Mouse (Mus musculus) kidney, embryonic 16.5 days (tissue): ENCODE measurements at regions not wholly inside any gene's neighbourhood (a gene's known extent, or its start where the extent isn't known, plus 50 kb on each side); places are given as distances from the start of the nearest gene placed in this dataset.

Experiments
- ATAC-seq: fragments of 200-750 bp; cut with Nextera tagmentation; 2 replicates; pipeline ENCODE4 v1.8.0; 2017; ENCODE audit warnings: moderate TSS enrichment; ENCODE audit not compliant: low FRiP score, low TSS enrichment
- H3K27ac ChIP-seq: fragments of 300-500 bp; sonication (generic); 2 replicates; pipeline ENCODE4 v1.5.1; 2014; ENCODE audit warnings: low read length
- H3K27me3 ChIP-seq: fragments of 300-500 bp; sonication (generic); 2 replicates; pipeline ENCODE4 v1.6.1; 2014; ENCODE audit warnings: low read length, control low read depth, mixed read lengths; ENCODE audit not compliant: insufficient read depth
- H3K36me3 ChIP-seq: fragments of 300-500 bp; sonication (generic); 2 replicates; pipeline ENCODE4 v1.6.1; 2014; ENCODE audit warnings: low read length, control low read depth, mixed read lengths; ENCODE audit not compliant: insufficient read depth
- H3K4me1 ChIP-seq: fragments of 300-500 bp; sonication (generic); 2 replicates; pipeline ENCODE4 v1.6.1; 2014; ENCODE audit warnings: low read length, control low read depth, mixed read lengths; ENCODE audit not compliant: insufficient read depth
- H3K4me2 ChIP-seq: fragments of 300-500 bp; sonication (generic); replicated peaks from 2 replicates; pipeline ENCODE4 v1.6.1; 2014; ENCODE audit warnings: low read depth, low read length
- H3K4me3 ChIP-seq: fragments of 300-500 bp; sonication (generic); 2 replicates; pipeline ENCODE4 v1.5.1; 2014; ENCODE audit warnings: mild to moderate bottlenecking, low read length
- H3K9ac ChIP-seq: fragments of 300-500 bp; sonication (generic); replicated peaks from 2 replicates; pipeline ENCODE4 v1.6.1; 2014; ENCODE audit warnings: low read length
- H3K9me3 ChIP-seq: fragments of 300-500 bp; sonication (generic); 2 replicates; pipeline ENCODE4 v1.6.1; 2016; ENCODE audit warnings: low read length, control low read depth
- WGBS: fragments of 180-500 bp; shearing (Covaris S2); extraction: QIAGEN DNeasy Blood & Tissue Kit; methylation state at CpG from one replicate; pipeline ENCODE4 v1.1.7; 2014; 5-methylcytosine and 5-hydroxymethylcytosine counted together

DNA sequence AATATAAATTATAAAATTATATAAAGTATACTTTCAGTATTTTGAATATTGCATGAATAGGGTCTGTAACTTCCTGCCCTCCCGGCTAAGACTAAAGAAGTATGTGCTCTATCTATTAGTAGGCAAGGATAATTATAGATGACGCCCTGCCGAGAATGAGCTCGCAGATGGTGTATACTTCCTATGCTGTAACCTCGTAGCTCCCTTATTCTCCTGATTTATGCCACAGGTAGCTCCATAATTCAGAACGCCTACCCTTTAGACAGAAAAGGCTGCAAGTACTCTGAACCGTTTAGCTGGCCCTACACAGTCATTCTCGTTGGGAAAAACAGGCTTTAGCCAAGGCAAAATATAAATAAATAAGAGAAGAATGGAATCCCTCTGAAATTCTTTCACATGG is 296.4 kb upstream of the Fign start:
- H3K4me3 ChIP-seq = no peak overlapping the region
- ATAC-seq = no peak
- H3K9me3 ChIP-seq = no peaks in the 10 kb centered on the region
- no peak overlapping the region for H3K4me2 ChIP-seq
- H3K4me1 ChIP-seq = 0 out of 2 replicates have a peak, but pooled peaks cover 3% of the 10 kb centered on the region
- H3K36me3 ChIP-seq = no peaks in the 10 kb centered on the region
- 47% methylated on average over 8 of the region's 8 CpGs for WGBS
- H3K27me3 ChIP-seq = no peaks in the 10 kb centered on the region
- no peak overlapping the region for H3K27ac ChIP-seq
- H3K9ac ChIP-seq = no peak overlapping the region

DNA sequence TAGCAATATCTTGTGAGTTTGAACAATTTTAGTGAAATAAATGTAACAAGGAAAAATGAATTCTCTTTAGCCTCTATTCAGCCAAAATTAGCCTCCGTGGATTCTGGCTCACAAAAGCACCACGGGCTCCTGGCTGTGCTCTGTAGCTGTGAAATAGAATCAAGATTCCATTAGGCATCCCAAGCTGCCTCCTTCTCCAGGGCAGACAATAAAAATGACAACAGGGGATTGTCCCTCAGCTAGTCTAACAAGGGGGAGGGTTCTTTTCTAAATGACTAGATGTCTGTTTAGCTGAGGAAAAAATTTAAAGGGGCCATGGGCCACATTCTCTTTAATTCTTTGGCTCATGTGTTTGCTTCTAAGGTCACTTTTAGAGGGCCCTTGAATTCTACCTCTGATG is 272.0 kb upstream of the Fign start:
- no peak for ATAC-seq
- Histone ChIP-seq H3K27me3 (no peaks in the 10 kb centered on the region), H3K27ac (no peak overlapping the region), H3K4me1 (no peaks in the 10 kb centered on the region), H3K4me2 (no peak overlapping the region), H3K36me3 (no peaks in the 10 kb centered on the region), H3K9ac (no peak overlapping the region), H3K4me3 (no peak overlapping the region), H3K9me3 (no peaks in the 10 kb centered on the region)
- WGBS = 22% methylated on average over 2 of the region's 2 CpGs

DNA sequence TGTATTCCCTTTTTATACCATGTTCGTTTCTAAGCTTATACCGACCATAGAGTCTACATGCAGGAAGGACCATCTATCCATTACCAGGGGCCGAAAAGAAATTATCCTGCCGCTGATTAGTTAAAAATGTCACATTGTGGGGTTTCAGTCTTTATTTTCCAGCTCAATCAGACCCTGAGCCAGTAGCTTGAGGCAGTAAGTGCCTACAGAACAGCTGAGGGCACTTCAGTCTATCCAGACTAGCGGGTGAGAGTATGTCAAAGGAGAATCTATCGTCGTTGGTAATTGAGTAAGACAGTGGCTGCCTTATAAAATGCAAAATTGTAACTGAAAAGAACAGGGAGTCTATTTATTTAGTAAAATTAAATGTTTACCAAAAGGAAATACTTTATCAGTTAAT is 269.4 kb upstream of the Fign start:
- no peak overlapping the region for H3K27ac ChIP-seq
- no peaks in the 10 kb centered on the region for H3K4me1 ChIP-seq
- H3K27me3 ChIP-seq = no peaks in the 10 kb centered on the region
- no peak overlapping the region for H3K4me3 ChIP-seq
- H3K4me2 ChIP-seq = no peak overlapping the region
- H3K9ac ChIP-seq = no peak overlapping the region
- no peaks in the 10 kb centered on the region for H3K36me3 ChIP-seq
- no peak for ATAC-seq
- WGBS = 92% methylated on average over 7 of the region's 7 CpGs
- no peaks in the 10 kb centered on the region for H3K9me3 ChIP-seq

DNA sequence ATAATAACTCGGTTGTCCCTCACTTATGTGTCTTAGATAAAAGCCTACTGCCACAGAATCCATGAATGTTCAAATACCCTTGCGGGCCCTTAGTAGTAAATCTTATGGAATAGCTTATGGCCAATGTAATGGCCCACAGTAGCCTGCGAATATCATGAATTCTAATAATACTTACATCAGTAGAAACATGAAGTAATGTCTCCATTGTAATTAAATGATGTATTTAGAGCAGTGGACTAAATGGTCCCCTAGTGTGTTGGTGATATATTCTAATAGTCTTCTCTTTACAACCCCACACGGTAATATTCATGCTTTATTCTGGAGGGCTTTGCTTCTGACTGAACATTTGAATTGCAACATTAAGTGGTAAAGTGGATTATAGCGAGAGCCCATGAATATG is 268.7 kb upstream of the Fign start:
- Histone ChIP-seq H3K36me3 (no peaks in the 10 kb centered on the region), H3K9me3 (no peaks in the 10 kb centered on the region), H3K27ac (no peak overlapping the region), H3K27me3 (no peaks in the 10 kb centered on the region), H3K4me2 (no peak overlapping the region), H3K9ac (no peak overlapping the region), H3K4me1 (no peaks in the 10 kb centered on the region), H3K4me3 (no peak overlapping the region)
- ATAC-seq = no peak
- 80% methylated on average over 5 of the region's 5 CpGs for WGBS

DNA sequence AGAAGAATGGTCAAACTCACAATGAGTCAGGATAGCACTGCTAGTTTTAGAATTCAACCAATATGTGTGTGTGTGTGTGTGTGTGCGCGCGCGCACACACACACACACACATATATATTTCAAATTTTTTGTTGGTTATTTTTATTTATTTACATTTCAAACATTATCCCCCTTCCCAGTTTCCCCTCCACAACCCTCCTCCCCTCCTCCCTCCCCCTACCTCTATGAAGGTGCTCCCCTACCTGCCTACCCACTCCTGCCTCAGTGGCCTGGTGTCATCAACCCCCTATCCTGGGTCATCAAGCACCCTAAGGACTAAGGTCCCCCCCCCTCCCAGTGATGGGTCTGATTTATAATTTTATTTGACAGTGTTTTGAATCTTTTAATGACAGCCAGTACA is 258.4 kb upstream of the Fign start:
- H3K27me3 ChIP-seq = no peaks in the 10 kb centered on the region

DNA sequence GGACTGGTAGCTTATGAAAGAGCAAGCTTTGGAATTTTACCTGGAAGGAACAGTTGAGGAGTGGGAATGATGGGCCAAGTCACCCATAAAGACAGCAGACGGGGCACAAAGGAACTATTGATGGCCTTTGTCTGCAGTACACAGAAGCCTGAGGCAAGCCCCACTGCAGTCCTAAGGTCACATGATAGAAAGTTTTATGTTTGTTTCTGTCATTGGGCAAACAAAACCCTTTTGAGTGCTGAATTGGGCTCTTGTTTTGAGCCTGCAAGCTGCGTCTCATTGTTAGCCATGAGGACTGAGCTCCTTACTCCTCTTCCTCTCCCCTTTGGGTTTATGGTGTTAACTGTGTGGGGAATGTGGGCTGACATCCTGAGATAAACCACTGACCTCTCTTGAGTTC is 227.7 kb upstream of the Fign start:
- Histone ChIP-seq H3K4me1 (no peaks in the 10 kb centered on the region), H3K36me3 (no peaks in the 10 kb centered on the region), H3K27ac (no peak overlapping the region), H3K4me3 (no peak overlapping the region), H3K4me2 (no peak overlapping the region), H3K27me3 (no peaks in the 10 kb centered on the region), H3K9ac (no peak overlapping the region), H3K9me3 (no peaks in the 10 kb centered on the region)
- no peak for ATAC-seq
- WGBS = 45% methylated on average over 2 of the region's 2 CpGs

More for the DNA sequence above, 258.4 kb upstream of the Fign start:
- no peak for ATAC-seq
- Histone ChIP-seq H3K36me3 (no peaks in the 10 kb centered on the region), H3K4me3 (no peak overlapping the region), H3K27ac (no peak overlapping the region), H3K9me3 (no peaks in the 10 kb centered on the region), H3K9ac (no peak overlapping the region), H3K4me1 (no peaks in the 10 kb centered on the region), H3K4me2 (no peak overlapping the region)
- 89% methylated on average over 4 of the region's 4 CpGs for WGBS
